Mouse (Mus musculus): ENCODE results near the gene Wdsub1. TPM values are rescaled to one million over a fixed set of nuclear protein-coding genes. Genes with fewer than 3 reads are reported as not detected.

Gene Wdsub1
- polyA plus RNA-seq, 1 experiment from 2014 or later, result 10.5 TPM

DNA sequence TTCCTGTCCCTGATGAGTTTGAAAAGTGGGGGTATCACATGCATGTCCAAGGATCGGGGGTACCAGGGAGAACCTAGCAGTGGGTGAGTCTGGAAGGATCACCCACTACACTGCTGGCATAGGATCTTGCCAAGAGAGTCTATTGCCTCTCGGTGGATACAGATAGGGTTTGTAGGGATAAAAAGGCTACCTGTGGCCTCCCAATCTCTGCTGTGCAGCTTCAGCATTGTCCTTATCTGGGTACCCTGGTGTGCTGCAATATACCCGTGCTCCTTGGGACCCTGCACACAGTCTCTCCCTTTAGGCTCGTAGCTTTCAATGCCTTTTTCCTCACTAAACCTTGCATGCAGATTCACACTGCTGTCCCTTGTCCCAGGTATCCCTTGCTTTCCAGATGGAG, 73.8 kb downstream of the Wdsub1 start:
- Histone ChIP-seq H3K4me1 (ENCODE audit: control insufficient read depth, insufficient read depth, low read length) (no peaks in the 10 kb centered on the region), H3K36me3 (ENCODE audit: control insufficient read depth, insufficient read depth, low read length) (peaks cover 8% of the 10 kb centered on the region; the same call in 1 of the 2 replicates), H3K9me3 (replicated peaks; ENCODE audit: control insufficient read depth, low read length) (no peaks in the 10 kb centered on the region), H3K27me3 (replicated peaks; ENCODE audit: control insufficient read depth, insufficient read depth, low read length) (no peaks in the 10 kb centered on the region), H3K4me2 (ENCODE audit: low read length) (no peak overlapping the region), H3K4me3 (ENCODE audit: low read depth, low read length) (no peak overlapping the region), H3K9ac (ENCODE audit: low read length) (no peak overlapping the region), H3K27ac (ENCODE audit: low read depth, low read length) (no peak overlapping the region)
- ATAC-seq (no peak), DNase-seq (ENCODE audit: low spot score) (no peak)
- 90% methylated on average over 4 of the region's 4 CpGs for WGBS

DNA sequence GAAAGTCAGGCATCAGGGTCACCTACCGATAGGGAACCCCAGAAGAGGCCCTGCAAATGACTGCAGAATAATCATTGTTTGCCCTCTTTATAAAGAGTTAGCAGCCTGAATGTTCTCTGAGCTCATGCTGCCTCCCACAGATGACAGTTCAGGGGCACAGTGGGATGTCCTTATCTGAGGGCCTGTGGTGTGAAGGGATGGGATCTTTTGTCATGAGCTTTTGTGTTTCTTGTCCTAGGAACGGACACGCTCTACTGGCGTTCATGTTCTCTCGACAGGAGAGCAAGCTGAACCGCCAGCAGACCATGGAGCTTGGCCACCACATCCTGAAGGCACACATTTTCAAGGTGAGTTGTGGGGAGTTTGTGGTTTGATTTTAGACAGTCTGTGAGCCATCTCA, 76.4 kb downstream of the Wdsub1 start:
- Histone ChIP-seq H3K4me2 (ENCODE audit: low read length) (no peak overlapping the region), H3K27me3 (replicated peaks; ENCODE audit: control insufficient read depth, insufficient read depth, low read length) (no peaks in the 10 kb centered on the region), H3K9ac (ENCODE audit: low read length) (no peak overlapping the region), H3K27ac (ENCODE audit: low read depth, low read length) (no peak overlapping the region), H3K36me3 (ENCODE audit: control insufficient read depth, insufficient read depth, low read length) (peaks cover 8% of the 10 kb centered on the region; the same call in 1 of the 2 replicates), H3K4me3 (ENCODE audit: low read depth, low read length) (no peak overlapping the region), H3K9me3 (replicated peaks; ENCODE audit: control insufficient read depth, low read length) (no peaks in the 10 kb centered on the region), H3K4me1 (ENCODE audit: control insufficient read depth, insufficient read depth, low read length) (no peaks in the 10 kb centered on the region)
- DNase-seq (ENCODE audit: low spot score) (no peak), ATAC-seq (no peak)
- 39% methylated on average over 6 of the region's 6 CpGs for WGBS

DNA sequence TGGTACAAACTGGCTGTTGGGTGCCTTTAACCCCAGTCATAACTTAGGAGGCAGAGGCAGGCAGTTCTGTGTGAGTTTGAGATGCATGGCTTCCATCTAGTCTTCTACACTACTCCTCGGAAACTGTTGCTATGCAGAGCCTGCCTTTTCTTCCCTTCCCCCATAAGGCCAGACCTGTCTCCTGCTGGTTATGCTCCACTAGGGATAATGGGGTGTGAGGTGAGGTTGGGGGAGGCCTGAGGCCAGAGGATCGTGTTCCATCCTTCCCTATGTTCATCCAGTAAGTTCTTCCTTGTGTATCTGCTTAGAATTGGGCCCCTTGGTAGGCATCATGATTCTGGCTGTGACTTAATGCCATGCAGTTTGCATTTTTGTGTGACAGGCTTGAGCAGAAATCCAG, 76.8 kb downstream of the Wdsub1 start:
- Histone ChIP-seq H3K9ac (ENCODE audit: low read length) (no peak overlapping the region), H3K4me2 (ENCODE audit: low read length) (no peak overlapping the region), H3K27ac (ENCODE audit: low read depth, low read length) (no peak overlapping the region), H3K9me3 (replicated peaks; ENCODE audit: control insufficient read depth, low read length) (no peaks in the 10 kb centered on the region), H3K4me1 (ENCODE audit: control insufficient read depth, insufficient read depth, low read length) (no peaks in the 10 kb centered on the region), H3K4me3 (ENCODE audit: low read depth, low read length) (no peak overlapping the region), H3K36me3 (ENCODE audit: control insufficient read depth, insufficient read depth, low read length) (peaks cover 8% of the 10 kb centered on the region; the same call in 1 of the 2 replicates), H3K27me3 (replicated peaks; ENCODE audit: control insufficient read depth, insufficient read depth, low read length) (no peaks in the 10 kb centered on the region)
- DNase-seq (ENCODE audit: low spot score), result no peak
- WGBS, result 49% methylated on average over 2 of the region's 2 CpGs
- ATAC-seq, result no peak

DNA sequence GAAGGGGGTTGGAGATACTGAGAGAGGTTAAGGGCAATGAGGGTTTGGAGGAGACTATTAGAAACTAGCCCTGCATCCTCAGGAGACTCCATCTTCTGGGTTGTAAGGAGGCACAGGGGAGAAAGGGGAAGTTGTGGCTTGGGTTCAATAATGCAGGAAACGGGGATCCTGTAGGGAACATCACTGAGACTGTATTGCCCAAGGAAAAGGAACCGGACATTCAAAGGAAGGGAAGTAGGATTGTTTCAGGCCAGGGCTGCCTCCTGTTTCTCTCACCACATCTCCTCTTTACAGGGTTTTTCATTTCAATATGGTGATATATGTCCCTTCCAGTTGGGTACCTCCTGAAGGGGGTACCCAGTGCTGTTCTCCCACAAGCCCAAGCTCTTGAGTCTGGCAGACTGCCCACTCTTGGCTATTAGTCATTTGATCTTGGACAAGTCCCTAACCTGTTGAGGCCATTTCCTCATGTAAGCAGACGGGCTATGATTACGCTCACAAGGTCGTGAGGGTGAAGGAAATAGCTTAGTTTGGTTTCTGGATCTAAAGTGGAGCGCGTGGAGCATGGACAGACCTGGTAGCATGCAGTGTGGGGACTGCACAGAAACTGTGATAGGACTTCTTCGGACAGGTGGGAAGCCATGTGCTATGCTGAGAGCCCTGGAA, 79.5 kb downstream of the Wdsub1 start:
- DNase-seq (ENCODE audit: low spot score) (no peak), ATAC-seq (no peak)
- 92% methylated on average over 8 of the region's 8 CpGs for WGBS
- H3K9ac ChIP-seq (ENCODE audit: low read length), result no peak overlapping the region
- peaks cover 4% of the 10 kb centered on the region; the same call in 1 of the 2 replicates for H3K36me3 ChIP-seq (ENCODE audit: control insufficient read depth, insufficient read depth, low read length)
- no peaks in the 10 kb centered on the region for H3K4me1 ChIP-seq (ENCODE audit: control insufficient read depth, insufficient read depth, low read length)
- no peaks in the 10 kb centered on the region for H3K9me3 ChIP-seq (replicated peaks; ENCODE audit: control insufficient read depth, low read length)
- no peaks in the 10 kb centered on the region for H3K27me3 ChIP-seq (replicated peaks; ENCODE audit: control insufficient read depth, insufficient read depth, low read length)
- no peak overlapping the region for H3K4me2 ChIP-seq (ENCODE audit: low read length)
- no peak overlapping the region for H3K27ac ChIP-seq (ENCODE audit: low read depth, low read length)
- H3K4me3 ChIP-seq (ENCODE audit: low read depth, low read length), result no peak overlapping the region

All from forebrain, embryonic 14.5 days (tissue).